Mouse (Mus musculus): Measurements from ENCODE around the gene Zbbx.

Gene Zbbx

GRCm38 (mm10) chr3:75164838-75165496, at the start of gene Zbbx:
Gene Zbbx (minus strand): TSS chr3:75165034.
- CTCF ChIA-PET: no interaction called here

GRCm38 (mm10) chr3:75202808-75203503, 38.1 kb upstream of the Zbbx start:
- CTCF ChIA-PET: no interaction called here

GRCm38 (mm10) chr3:75182606-75183005, 17.8 kb upstream of the Zbbx start:
- CTCF ChIA-PET: no interaction called here

- CTCF ChIA-PET: no interaction called here
Measured at GRCm38 (mm10) chr3:75141876-75142275, 23.0 kb downstream of the Zbbx start.

GRCm38 (mm10) chr3:75104867-75105266, 60.0 kb downstream of the Zbbx start:
- CTCF ChIA-PET: no interaction called here

GRCm38 (mm10) chr3:75085762-75086161, 79.1 kb downstream of the Zbbx start:
- CTCF ChIA-PET: no interaction called here

- CTCF ChIA-PET: no interaction called here
Measured at GRCm38 (mm10) chr3:75078906-75079305, 85.9 kb downstream of the Zbbx start.

GRCm38 (mm10) chr3:75009701-75010100, 155.1 kb downstream of the Zbbx start:
- CTCF ChIA-PET: no interaction called here

Measured in spleen, embryonic (tissue).